Mouse (Mus musculus) cerebellum, adult 9-11 months (tissue): ENCODE data around the gene Lrmda.

Experiments used
- DNase-seq: peaks from one replicate; pipeline ENCODE4 v3.0.0; 2022

Lrmda gene

DNA sequence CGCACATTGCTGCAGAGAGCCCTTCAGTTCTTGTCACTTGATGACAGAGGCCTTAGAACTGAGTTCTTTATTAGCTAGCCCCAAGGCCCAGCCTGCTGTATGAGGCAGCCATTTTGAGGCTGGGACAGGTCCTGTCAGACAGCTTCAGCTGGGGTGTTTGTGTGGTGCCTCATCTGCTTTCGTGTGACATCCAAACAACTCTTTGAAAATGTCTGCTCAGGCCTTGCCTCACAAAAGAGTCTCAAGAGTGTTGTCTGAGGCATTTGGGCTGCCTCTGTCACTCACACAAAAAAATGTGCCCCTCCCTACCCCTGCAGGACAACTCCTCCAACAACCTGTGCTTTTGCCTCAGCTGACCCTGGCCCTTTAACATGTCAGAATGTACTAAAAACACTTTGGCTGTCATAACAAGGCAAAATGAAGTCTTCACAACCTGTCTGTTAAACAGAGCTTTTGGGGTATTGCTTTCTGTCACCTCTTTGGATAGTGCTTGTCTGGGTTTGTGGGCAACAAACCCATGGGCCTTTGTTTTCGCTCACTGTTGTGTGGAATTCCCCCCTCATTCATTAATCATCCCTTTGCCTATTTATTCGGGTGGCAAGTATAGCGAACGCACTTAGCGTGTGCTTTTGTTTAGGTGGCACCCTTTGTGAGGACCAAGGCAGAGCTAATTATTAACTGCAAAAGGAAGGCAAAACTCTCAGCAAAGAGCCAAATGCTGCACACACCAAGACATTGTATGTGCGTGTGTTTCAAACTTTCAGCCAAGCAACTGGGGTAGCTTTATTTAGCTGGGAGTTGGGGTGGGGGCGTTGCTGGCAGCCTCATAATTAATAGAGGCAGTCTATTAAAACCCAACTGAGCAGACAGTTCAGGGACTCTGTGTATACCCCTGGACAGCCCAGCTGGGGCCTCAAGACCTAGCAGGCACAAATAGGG is 660.5 kb downstream of the Lrmda start:
- DNase-seq = no peak

DNA sequence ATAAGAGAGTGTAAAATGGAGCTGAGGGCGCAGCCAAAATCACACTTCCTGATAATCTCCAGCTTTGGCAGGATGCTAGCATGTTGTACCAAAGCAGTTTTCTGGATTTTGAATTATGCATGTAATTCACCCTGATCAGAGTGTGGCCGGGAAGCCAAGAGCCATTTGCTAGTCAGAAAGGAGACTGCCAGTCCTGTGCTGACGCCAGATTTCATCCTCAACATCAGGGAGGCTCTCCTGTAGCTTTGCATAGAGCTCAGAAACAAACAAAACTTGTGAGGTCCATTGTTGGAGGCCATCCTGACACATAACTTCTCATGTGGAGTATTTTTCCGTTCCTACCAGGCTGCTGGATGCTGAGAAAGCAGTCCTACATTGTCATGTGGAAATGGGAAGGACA is 667.4 kb downstream of the Lrmda start:
- no peak for DNase-seq

DNA sequence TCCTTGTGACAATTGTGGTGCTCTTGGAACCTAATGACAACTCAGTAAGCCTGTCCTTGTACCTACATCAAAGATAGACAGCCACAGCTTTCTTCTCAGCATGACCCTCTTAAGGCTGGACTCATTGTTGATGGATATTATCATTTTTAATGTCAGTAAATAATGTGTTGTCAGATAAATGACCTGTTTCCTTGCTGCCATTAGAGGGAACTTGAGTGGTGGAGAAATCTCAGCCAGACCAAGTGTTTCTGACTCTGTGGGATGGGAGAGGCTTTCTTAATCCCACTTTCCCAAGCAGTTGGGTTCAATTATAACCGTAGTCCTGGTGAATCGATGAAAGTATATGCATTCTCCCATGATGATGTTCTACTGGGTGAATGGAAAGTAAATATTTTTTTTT is 668.9 kb downstream of the Lrmda start:
- DNase-seq = no peak

DNA sequence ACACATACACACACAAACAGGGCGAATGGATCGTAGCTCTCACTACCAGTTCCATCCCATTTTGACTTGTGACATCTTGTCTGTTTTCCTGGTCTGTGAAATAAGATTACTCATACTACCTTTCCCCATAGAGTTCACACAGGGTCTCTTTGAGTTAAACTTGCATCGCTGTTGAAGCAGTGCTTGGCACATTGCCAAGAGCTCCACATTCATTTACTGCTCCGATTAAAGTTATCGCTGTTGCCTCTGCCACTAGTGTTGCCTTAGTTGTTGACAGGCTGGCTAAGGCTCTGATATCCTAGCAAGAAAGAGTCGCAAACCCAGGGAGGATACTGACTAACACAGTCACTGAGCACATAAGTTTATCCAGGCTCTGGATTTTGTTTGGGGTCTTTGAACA is 675.9 kb downstream of the Lrmda start:
- no peak for DNase-seq

DNA sequence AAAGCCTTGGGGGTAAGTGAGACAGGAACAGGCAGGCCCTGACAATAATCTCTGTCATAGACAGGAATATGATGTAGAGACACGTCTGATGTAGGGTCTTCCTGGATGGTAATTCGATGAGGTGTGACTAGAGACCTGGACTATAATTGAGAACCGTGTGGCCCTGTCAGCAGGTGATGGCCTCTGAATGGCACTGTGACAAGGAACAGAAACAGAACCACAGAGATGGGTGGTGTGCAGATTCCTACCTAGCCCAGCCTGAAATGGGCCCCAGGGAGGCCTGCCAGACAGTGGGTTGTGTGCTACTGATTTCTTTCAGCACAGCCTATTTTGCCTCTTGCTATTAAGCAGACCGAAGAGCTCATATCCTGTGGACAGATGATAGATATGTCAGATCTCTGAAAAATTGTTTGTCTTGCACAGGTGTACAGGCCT is 676.4 kb downstream of the Lrmda start:
- DNase-seq = no peak

DNA sequence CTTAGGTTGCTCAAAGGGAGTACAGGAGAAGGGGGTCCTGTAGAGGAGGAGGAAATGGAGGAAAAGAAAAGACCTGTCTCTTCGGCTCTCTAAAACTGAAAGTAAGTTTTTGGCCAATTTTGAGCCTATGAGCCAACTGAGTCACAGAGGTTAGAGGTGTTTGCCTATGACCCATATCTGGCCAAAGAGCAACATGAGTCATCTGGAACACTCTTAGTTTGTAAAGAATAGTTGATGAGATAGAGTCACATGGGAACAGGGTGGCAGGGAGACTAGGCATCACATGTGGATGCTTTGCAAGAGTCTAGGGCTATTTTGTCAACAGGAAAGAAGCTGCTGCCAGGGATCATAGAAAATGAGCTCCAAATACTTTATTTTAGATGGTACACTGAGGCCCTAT is 680.7 kb downstream of the Lrmda start:
- DNase-seq = no peak

DNA sequence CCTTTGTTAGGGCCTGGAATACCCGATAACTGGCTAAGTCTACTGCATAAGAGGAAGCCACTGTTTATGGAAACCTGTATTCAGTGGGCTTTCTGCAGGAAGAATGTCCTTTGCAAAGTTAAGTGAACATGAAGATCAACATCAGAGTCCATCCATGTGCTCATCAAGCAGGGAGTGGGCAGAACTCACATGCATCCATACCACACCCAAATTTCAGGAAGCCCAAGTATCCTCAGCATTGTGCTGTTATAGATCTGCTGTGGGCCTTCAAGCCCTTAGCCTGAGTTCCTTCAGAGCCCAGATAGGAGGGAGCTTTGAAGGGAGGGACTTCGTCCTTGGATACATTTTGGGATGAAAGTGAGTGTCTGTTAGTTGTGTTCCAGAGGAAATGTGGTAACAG is 681.2 kb downstream of the Lrmda start:
- no peak for DNase-seq

DNA sequence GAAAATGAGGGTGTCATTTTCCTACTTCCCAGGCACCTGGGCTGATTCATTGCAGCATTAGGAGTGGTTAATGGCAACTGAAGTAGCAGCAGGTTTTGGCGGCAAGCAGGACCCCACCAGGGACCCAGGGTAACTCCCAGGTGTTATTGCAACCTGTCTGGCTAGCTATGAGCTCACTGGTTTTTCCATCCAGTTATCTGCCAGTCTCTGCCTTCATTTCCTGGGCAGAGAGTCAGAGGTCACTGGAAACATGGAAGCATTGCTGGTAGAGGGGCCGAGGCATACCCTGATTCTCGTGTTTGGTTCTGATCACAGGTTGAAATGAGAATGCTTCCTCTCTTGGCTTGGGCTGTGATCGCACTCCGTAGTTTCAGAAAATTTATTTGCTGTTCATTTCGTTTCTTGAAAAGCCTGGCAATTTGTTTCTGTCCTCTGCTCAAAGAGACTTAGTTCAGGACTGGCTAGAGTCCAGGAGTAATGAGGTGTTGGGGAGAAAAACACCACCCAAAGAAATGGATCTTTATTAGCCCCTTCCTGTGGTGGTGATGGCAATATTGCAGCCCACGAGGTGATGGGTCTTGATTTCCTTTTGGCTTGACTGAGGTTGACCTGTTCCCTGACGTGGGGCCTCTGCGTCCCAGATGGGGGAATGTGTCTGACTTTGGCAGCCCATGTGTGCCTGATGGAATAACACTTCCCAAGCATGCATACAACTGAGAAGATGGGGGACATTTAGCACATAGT is 688.6 kb downstream of the Lrmda start:
- DNase-seq = no peak

DNA sequence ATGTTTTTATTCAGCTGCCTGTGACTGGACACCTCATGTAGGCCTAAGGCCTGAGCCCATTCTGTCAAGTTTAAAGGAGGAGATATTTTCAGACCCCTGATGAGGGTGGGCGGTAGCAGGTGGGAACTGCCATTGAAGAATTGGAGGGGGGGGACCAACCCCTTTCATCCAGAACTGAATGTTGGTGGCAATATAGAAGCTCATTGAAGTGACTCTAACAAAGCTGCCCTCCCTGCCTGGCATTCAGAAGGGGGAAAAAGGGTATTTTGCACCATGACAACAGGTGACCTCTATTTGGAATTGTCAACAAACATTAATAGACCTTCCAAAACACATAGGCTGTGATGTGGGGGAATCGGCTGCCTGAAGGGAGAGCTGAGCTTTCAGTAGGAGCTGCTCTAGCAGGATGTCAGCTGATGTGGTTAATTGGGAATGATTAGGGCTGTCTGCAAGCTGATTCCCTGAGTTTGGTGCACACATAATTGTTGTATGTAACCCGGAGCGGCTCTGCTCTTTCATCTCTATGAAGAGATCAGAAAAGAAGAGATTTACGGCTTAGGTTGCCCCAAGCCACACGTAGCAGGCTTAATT is 690.7 kb downstream of the Lrmda start:
- no peak for DNase-seq

DNA sequence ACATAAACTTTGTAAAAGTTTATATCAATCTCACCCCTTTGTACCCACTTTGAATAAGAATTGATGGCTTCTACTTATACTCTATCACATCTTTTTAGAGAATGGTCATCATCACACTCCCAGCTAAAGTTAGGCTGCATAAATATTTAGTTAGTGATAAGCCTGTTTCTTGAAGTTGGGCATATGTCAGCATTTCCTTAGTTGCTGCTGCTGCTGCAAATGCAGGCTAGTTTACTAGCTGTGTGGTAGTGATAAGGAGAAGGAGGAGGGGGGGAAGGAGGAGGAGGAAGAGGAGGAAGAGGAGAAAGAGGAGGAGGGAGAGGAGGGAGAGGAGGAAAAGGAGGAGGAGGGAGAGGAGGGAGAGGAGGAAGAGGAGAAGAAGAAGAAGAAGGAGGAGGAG is 692.9 kb downstream of the Lrmda start:
- no peak for DNase-seq

DNA sequence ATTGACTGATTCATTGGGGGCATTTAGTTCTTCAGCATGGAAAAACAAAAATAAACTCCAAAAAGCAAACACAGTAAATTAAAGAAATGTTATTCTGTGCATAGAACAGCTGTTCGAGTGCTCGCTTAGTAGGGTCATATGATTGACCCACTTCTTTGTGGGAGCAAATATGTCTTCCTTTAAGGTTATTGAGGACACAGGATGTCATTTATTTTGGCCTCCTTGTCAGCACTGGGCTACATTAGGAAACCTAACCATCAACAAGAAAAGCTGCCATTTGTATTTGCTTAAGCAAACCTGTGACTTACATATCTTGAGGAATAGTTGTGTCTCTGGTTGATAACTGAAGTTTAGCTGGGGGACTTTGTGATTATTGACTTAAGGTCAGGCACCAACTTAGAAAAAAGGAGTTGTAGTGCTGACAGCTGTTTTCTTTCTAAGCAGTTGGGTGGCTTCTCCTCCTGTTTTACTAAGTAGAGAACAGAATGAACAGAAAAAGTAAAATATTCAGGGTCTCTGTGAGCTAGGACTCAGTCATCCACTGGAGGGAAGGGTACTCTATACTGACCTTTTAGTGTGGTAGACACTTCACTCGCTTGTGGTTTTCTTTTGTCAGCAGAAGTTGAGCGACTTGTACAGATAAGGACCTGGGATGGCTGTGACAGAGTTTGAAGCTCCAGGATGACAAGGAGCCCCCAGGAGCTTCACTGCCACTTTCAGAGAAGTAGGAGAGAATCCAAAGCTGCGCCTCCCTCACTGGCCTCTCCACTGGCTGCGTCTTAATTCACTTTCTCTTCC is 696.3 kb downstream of the Lrmda start:
- DNase-seq = no peak

DNA sequence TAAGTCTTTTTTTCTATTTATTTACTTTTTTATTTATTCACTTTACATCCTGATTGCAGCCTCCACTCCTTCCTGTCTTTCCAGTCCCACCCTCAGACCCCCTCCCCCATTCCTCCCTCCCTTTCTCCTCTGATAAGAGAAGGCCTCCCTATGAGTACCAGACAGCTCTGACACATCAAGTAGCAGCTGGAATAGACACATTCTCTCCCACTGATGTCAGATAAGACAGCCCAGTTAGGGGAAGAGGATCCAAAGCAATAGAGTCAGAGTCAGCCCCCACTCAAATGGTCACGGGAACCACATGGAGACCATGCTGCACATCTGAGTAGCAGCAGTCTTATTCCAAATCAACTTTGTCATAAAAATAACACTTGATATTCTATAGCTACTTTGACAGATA is 700.5 kb downstream of the Lrmda start:
- DNase-seq = no peak

DNA sequence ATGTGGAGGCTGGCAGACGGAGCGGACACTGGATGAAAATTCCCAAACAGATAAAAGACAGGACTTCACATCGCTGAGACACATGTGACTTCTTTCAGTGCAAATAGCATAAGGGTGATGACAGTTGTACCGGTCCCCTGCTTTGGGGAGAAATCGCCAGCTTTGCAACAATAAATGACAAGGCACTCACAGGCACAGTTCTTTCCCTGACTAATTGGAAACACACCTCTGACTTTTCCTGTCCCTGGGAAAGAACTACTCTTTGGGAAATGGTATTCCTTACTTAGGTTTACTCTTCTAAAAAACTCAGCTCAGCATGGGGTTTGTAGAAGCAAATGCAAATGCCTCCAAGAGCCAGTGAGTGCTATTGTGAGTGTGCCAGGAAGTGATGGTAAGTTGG is 702.3 kb downstream of the Lrmda start:
- no peak for DNase-seq

DNA sequence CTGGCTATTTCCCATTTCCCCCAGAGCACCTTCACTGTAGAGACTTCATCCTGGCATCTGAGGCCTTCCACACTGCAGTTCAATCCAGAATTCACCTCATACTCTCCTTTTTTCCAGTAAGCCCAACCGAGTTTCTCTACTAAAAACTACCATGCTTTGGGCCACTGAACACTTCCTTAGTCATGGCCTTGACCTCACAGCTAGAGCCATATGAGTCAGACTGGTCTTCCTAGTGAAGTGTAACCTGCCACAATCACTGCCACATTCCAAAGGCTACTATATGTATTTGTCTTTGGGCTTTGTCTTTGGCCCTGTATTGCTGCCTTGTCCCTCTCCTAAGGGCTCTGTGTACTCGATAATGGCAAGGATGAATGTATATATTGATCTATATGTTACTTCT is 708.0 kb downstream of the Lrmda start:
- DNase-seq = no peak

DNA sequence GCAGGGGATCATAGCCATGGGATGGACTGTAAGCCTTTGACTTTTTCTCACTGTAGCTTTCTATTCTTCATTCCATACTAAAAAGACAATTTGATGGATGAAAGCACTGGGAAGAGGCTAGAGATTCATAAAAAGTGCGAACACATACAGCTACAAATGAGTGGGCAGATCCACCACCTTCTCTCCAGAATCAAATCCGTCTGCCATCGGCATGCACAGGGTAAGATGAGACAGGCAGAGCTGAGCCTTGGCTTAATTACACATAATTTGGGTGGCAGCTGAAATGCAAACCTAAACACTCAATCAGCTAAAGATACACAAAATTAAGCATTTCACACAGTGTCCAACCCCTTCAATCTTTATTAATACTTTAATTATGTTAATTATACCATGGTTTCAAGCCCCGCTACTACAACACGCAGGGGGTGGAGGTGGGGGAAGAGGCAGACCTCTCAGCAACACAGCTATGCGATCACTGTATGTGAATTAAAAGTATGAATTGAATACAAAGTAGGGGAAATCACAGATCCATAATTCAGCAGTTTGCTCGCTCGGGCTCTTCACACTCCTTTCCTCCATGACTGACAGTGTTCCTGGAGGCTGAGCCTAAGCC is 709.2 kb downstream of the Lrmda start:
- no peak for DNase-seq

DNA sequence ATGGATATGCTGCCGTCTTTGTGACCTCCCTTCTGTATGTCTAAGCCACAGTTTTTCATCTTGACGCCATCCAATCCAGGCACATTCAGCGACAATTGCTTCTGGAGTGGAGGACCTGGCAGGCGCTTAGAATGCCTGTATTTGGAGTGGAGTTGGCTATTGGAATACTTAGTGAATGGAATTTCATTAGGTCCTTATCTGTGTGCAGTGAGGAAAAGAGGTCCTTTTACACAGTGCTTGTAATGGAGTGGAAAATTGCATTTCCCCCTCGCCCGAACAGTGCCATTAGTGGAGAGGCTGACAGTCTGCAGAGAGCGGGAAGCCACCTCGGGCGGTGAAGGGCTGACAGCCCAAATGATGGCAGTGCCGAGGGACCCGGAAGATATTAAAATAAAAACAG is 719.1 kb downstream of the Lrmda start:
- DNase-seq = no peak

DNA sequence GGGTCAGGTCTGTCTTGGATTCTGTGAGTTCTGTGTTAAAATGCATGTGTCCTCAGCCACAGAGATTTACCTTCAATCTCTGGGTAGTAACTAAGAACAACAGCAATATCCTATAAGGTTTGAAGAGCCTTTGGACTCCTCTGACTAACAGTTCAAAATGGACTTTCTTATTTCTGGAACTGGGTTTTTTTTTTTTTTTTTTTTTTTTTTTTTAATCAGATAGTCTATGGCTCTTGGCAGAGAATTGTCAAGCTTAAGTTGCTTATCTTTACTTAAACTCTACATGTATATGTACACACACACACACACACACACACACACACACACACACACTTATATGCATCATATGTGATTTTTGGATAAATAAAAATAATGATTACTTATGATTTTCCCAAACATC is 723.0 kb downstream of the Lrmda start:
- no peak for DNase-seq

DNA sequence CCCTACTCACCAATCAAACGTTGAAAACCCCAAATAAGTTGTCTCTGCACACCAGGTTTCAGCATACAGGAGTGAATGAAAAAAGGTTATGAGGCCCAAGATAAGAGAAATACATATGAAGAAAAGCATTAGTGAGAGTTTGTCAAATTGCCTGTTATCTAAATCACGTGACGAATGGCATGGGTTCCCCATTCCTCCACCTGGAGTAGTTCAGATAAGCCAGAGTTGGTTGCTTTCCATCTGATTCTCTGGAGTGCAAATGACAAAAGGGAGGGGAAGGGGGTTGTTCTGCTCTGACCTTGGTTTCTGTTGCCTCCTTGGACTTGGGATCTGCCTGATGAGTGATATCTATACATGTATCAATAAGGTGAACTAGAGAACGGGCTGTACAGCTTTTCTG is 723.8 kb downstream of the Lrmda start:
- no peak for DNase-seq

DNA sequence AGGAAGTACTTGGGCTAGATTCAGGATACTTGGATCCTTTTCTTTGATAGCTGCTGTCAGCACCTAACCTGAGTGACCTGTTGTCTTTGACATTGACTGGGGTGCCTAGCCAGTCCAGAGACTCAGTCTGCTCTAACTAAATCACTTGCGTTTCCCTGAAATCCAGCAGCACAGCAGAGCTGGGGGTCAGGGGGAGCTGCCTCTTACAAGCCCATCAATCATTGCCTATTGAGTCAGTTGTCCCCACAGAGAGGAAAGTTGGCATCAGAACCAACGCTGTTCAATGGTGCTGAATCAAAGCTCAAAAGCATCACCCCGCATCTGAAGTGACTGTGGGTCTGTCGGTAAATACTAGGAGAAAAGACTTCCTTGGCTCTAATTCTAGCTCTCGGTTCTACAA is 725.2 kb downstream of the Lrmda start:
- DNase-seq = no peak

DNA sequence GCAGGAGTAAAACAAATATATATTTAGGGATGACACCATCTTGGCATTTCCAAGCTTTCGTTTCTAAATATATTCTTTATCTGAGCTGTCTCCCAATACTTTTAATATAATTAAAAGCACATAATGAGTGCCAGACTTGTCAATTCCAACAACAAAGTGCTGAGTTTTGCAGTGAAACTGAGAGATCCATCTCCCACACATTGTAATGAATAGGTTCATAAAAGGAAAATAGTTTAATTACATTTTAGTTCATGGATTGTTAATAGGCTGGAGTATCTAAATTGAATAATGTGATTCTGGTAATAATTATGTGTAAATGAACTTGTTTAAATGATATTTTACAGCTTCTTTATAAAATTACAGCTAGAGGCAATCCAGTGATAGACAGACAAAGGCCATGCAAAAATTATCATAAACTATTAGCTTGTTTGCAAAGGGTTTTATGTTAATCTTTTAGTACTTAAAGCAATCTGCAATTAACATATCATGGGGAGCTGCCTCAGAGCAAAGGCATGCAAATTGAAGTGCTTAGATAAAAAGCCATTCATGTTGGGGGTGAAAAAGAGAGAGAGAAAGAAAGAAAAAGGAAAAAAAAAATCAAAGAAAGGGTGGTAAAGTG is 725.9 kb downstream of the Lrmda start:
- DNase-seq = no peak

DNA sequence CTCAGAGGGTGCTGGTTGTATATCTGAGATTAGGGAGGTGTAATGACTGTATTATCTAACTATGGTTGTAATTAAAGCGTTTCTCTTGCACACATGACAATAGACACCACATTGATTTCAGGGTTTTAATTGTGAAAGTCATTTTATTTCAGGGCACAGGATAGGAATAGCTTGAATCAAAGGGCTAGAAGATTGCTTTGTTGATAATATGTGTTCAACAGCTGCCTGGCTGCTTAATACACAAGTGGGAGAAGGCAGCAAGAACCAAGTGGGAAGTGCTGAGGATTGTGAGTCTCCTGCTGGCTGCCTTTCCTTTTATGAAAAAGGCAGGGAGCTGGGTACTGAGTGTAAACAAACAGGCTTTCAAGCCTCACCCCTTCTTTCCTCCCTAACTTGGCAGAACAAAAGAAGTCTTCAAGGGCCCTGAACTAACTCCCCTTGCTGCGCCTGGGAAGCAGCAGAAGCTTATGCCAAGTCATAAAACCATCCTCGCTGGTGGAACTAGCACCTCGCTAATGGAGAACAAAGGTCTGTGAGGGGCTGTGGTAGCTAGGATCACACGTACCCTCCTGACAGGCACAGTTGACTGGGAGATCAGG is 726.5 kb downstream of the Lrmda start:
- DNase-seq = no peak

DNA sequence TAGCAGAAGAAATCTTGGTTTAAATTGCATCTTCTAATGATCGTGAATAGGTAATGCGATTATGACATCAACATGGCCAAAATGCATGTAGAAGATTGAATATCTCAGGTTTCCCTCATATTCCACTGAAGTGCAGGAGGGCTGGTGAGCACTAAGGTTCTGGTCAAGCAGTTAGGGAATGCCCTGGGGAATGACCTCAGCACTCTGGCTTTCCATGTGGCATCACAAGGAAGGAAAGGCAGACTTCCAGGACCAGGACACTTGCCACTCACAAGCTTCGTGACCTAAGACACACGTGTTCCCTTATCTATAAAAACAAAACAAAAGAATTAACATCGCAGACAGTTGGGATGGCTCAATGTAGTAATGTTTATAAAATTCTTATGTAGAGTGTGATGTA is 728.3 kb downstream of the Lrmda start:
- DNase-seq = no peak
